ENCODE assay signal across 31 mouse cellular contexts in genomic region chr12:26391162-26391561, GRCm38 (mm10). TPM values are rescaled to one million over a fixed set of nuclear protein-coding genes. Genes with fewer than 3 reads are reported as not detected.
DNase-seq lines count a peak whose midpoint lies in the region; ATAC-seq lines count a peak whose summit lies in the region.
"Had no signal": no experiment of that assay in that cellular context is flagged by ENCODE, and none has a peak within 500 bp of the region (broad histone marks: within the 10 kb centered on the region; RNA-seq: fewer than 3 reads in every experiment).

No protein-coding gene starts in this region.

- peaks cover 7% of the 10 kb centered on the region for H3K36me3 ChIP-seq in midbrain, embryonic 16.5 days (ENCODE audit: control insufficient read depth, insufficient read depth, low read length)
- peaks cover 11% of the 10 kb centered on the region for H3K36me3 ChIP-seq in hindbrain, embryonic 16.5 days (ENCODE audit: control insufficient read depth, insufficient read depth, low read length)

- H3K9ac ChIP-seq in midbrain, embryonic 16.5 days (ENCODE audit: low read depth, low read length) = no peak overlapping the region
- H3K9ac ChIP-seq in hindbrain, embryonic 16.5 days (ENCODE audit: low read depth, low read length) = no peak overlapping the region
- H3K9ac ChIP-seq: forebrain, embryonic 12.5 days; forebrain, postnatal 0 days; heart, embryonic 13.5 days; hindbrain, embryonic 15.5 days; limb, embryonic 15.5 days; liver, embryonic 14.5 days; lung, embryonic 15.5 days; midbrain, embryonic 13.5 days; neural tube, embryonic 15.5 days had no signal

- H3K4me1 ChIP-seq in brown adipose tissue, adult 24 weeks (ENCODE audit: control insufficient read depth, insufficient read depth, insufficient read length, low read length) = peaks cover 14% of the 10 kb centered on the region
- H3K4me1 ChIP-seq in midbrain, embryonic 16.5 days (ENCODE audit: control insufficient read depth, insufficient read depth, low read length) = peaks cover 10% of the 10 kb centered on the region
- H3K4me1 ChIP-seq in hindbrain, embryonic 16.5 days (ENCODE audit: control insufficient read depth, insufficient read depth, low read depth, low read length) = peaks cover 15% of the 10 kb centered on the region
- H3K4me1 ChIP-seq: megakaryocyte, embryonic 14.5 days had no signal

- peak; percentile 80 for ATAC-seq in megakaryocyte, adult 5-6 weeks (ENCODE audit: poor library complexity, severe bottlenecking)
- ATAC-seq in midbrain, embryonic 16.5 days = no peak
- ATAC-seq in hindbrain, embryonic 16.5 days = no peak
- ATAC-seq: CD4-positive, CD25-positive, alpha-beta regulatory T cell, adult 4 months; forebrain, postnatal 0 days; intestine, embryonic 16.5 days; midbrain, embryonic 13.5 days had no signal

- WGBS in midbrain, embryonic 16.5 days = 90% methylated on average over 1 of the region's 1 CpGs
- WGBS in hindbrain, embryonic 16.5 days = 89% methylated on average over 1 of the region's 1 CpGs

- H3K27me3 ChIP-seq in midbrain, embryonic 16.5 days (ENCODE audit: control insufficient read depth, insufficient read depth, low read depth, low read length) = no peaks in the 10 kb centered on the region
- H3K27me3 ChIP-seq in hindbrain, embryonic 16.5 days (replicated peaks; ENCODE audit: control insufficient read depth, insufficient read depth, low read length) = no peaks in the 10 kb centered on the region
- H3K27me3 ChIP-seq: forebrain, embryonic 12.5 days; heart, embryonic 13.5 days; hindbrain, embryonic 15.5 days; limb, embryonic 15.5 days; lung, embryonic 15.5 days; midbrain, embryonic 13.5 days; neural tube, embryonic 15.5 days had no signal

- no peaks in the 10 kb centered on the region for H3K9me3 ChIP-seq in midbrain, embryonic 16.5 days (replicated peaks; ENCODE audit: control insufficient read depth, low read length, poor library complexity, severe bottlenecking)
- no peaks in the 10 kb centered on the region for H3K9me3 ChIP-seq in hindbrain, embryonic 16.5 days (ENCODE audit: control insufficient read depth, low read length)
- H3K9me3 ChIP-seq: forebrain, embryonic 12.5 days; heart, embryonic 13.5 days; hindbrain, embryonic 15.5 days; limb, embryonic 10.5 days; limb, embryonic 15.5 days; lung, embryonic 15.5 days; megakaryocyte, embryonic 14.5 days; midbrain, embryonic 13.5 days; neural tube, embryonic 15.5 days had no signal

- H3K4me2 ChIP-seq in midbrain, embryonic 16.5 days (ENCODE audit: low read length) = no peak overlapping the region
- no peak overlapping the region for H3K4me2 ChIP-seq in hindbrain, embryonic 16.5 days (ENCODE audit: low read length)
- H3K4me2 ChIP-seq: forebrain, embryonic 12.5 days; heart, embryonic 13.5 days; hindbrain, embryonic 15.5 days; limb, embryonic 15.5 days; lung, embryonic 15.5 days; midbrain, embryonic 13.5 days; neural tube, embryonic 15.5 days had no signal

- peak; percentile 26 for DNase-seq in lung, postnatal 25 days (ENCODE audit: low spot score)
- DNase-seq in lung, adult 18-20 months = no peak
- DNase-seq in adrenal gland, adult 18-20 months (ENCODE audit: low spot score in 2 of 2) = no peak
- DNase-seq: adrenal gland, postnatal 14 days; cerebellum, adult 18-20 months; cerebellum, postnatal 10 days; forebrain, postnatal 0 days; heart, postnatal 10 days; kidney, adult 9 months; kidney, postnatal 10 days; layer of hippocampus, adult 9-11 months; right cerebral cortex, postnatal 4 days; thymus, adult 2 months; thymus, postnatal 36 days had no signal

- H3K4me3 ChIP-seq in brown adipose tissue, adult 24 weeks (ENCODE audit: insufficient read depth, low read depth, low read length) = no peak overlapping the region
- H3K4me3 ChIP-seq in midbrain, embryonic 16.5 days (ENCODE audit: low read depth, low read length) = no peak overlapping the region
- no peak overlapping the region for H3K4me3 ChIP-seq in hindbrain, embryonic 16.5 days (ENCODE audit: low read length)
- H3K4me3 ChIP-seq: erythroblast, embryonic 14.5 days; forebrain, embryonic 12.5 days; heart, embryonic 13.5 days; hindbrain, embryonic 15.5 days; limb, embryonic 10.5 days; limb, embryonic 15.5 days; lung, embryonic 15.5 days; megakaryocyte, embryonic 14.5 days; midbrain, embryonic 13.5 days; neural tube, embryonic 15.5 days had no signal

- 0 out of 2 replicates have a peak overlapping the region, but pooled peaks have one; percentile 29 for H3K27ac ChIP-seq in brown adipose tissue, adult 24 weeks (replicated peaks; ENCODE audit: low read depth, low read length)
- H3K27ac ChIP-seq in midbrain, embryonic 16.5 days (ENCODE audit: low read length) = no peak overlapping the region
- H3K27ac ChIP-seq in hindbrain, embryonic 16.5 days (ENCODE audit: low read depth, low read length) = no peak overlapping the region
- H3K27ac ChIP-seq: forebrain, embryonic 12.5 days; heart, embryonic 13.5 days; hindbrain, embryonic 15.5 days; limb, embryonic 10.5 days; limb, embryonic 15.5 days; liver, embryonic 14.5 days; lung, embryonic 15.5 days; midbrain, embryonic 13.5 days; neural tube, embryonic 15.5 days had no signal

RNA-seq across cellular contexts. Expression of gene Rnf144a, which starts 23.9 kb away (rescaled TPM):
- 16.9 and 22.9 TPM in 2 replicates for polyA plus RNA-seq in brown adipose tissue, adult 24 weeks (2012; ENCODE audit: insufficient read depth, insufficient read length, missing spikeins)
- total RNA-seq in megakaryocyte, adult 5-6 weeks (2015) = 36.3 and 38.3 TPM in 2 replicates
- 35.8 and 36.1 TPM in 2 replicates for total RNA-seq in megakaryocyte, adult 5-6 weeks (2017)
- polyA plus RNA-seq in midbrain, embryonic 16.5 days (2015; fragmentation: Nextera tagmentation; extraction: Ambion mirVana) = 25.7 and 28.1 TPM in 2 replicates
- 21.6 and 26.4 TPM in 2 replicates for polyA plus RNA-seq in hindbrain, embryonic 16.5 days (2015; fragmentation: Nextera tagmentation; extraction: Ambion mirVana)
- 10 to 100 TPM; 18.6 to 19.2 TPM for total RNA-seq in adrenal gland, adult 18-20 months (2021)
- polyA plus RNA-seq: erythroblast, embryonic 14.5 days had no signal
